Mouse (Mus musculus): ENCODE data around the gene Cmbl. TPM values are rescaled to one million over a fixed set of nuclear protein-coding genes. Genes with fewer than 3 reads are reported as not detected.
A peak's percentile ranks its signal among the peaks of the same experiment; 100 is the strongest.

Cmbl gene
- total RNA-seq (2022) = 10 to 100 TPM; 17.9 to 22.7 (median 20.8) TPM

GRCm38 (mm10) chr15:31565184-31565583 is at the start of gene Cmbl:
Gene Cmbl, plus strand, starts transcription at chr15:31565389.
- no peak for DNase-seq (ENCODE audit: low spot score in 2 of 2)

GRCm38 (mm10) chr15:31517186-31517585 is 48.0 kb upstream of the Cmbl start:
- no peak for DNase-seq (ENCODE audit: low spot score in 2 of 2)

- DNase-seq (ENCODE audit: low spot score in 2 of 2) = no peak
Observed at GRCm38 (mm10) chr15:31518371-31518770, 46.8 kb upstream of the Cmbl start.

GRCm38 (mm10) chr15:31519000-31519399 is 46.2 kb upstream of the Cmbl start:
- no peak for DNase-seq (ENCODE audit: low spot score in 2 of 2)

GRCm38 (mm10) chr15:31526463-31526862 is 38.7 kb upstream of the Cmbl start:
- no peak for DNase-seq (ENCODE audit: low spot score in 2 of 2)

- DNase-seq (ENCODE audit: low spot score in 2 of 2) = no peak
Observed at GRCm38 (mm10) chr15:31528477-31528876, 36.7 kb upstream of the Cmbl start.

- no peak for DNase-seq (ENCODE audit: low spot score in 2 of 2)
Observed at GRCm38 (mm10) chr15:31529103-31529502, 36.1 kb upstream of the Cmbl start.

- DNase-seq (ENCODE audit: low spot score in 2 of 2) = peak in 1 of 2 experiments; percentile 46
Observed at GRCm38 (mm10) chr15:31529811-31530658, 35.2 kb upstream of the Cmbl start.

GRCm38 (mm10) chr15:31530659-31531445 is 34.3 kb upstream of the Cmbl start, which contains the start of gene March6:
Gene March6, minus strand, starts transcription at chr15:31531053.
- DNase-seq (ENCODE audit: low spot score in 2 of 2) = peak; percentile 72 to 91

GRCm38 (mm10) chr15:31531446-31532330 is 33.5 kb upstream of the Cmbl start:
- no peak for DNase-seq (ENCODE audit: low spot score in 2 of 2)

- peak in 1 of 2 experiments; percentile 22 for DNase-seq (ENCODE audit: low spot score in 2 of 2)
Observed at GRCm38 (mm10) chr15:31532331-31533021, 32.7 kb upstream of the Cmbl start.

GRCm38 (mm10) chr15:31533529-31533928 is 31.7 kb upstream of the Cmbl start:
- no peak for DNase-seq (ENCODE audit: low spot score in 2 of 2)

GRCm38 (mm10) chr15:31534421-31535258 is 30.5 kb upstream of the Cmbl start:
- DNase-seq (ENCODE audit: low spot score in 2 of 2) = no peak

- DNase-seq (ENCODE audit: low spot score in 2 of 2) = no peak
Observed at GRCm38 (mm10) chr15:31535259-31535855, 29.8 kb upstream of the Cmbl start.

- peak in 1 of 2 experiments; percentile 84 for DNase-seq (ENCODE audit: low spot score in 2 of 2)
Observed at GRCm38 (mm10) chr15:31536051-31536737, 29.0 kb upstream of the Cmbl start.

- no peak for DNase-seq (ENCODE audit: low spot score in 2 of 2)
Observed at GRCm38 (mm10) chr15:31537706-31538105, 27.5 kb upstream of the Cmbl start.

- DNase-seq (ENCODE audit: low spot score in 2 of 2) = no peak
Observed at GRCm38 (mm10) chr15:31538346-31538745, 26.8 kb upstream of the Cmbl start.

- no peak for DNase-seq (ENCODE audit: low spot score in 2 of 2)
Observed at GRCm38 (mm10) chr15:31539643-31540512, 25.3 kb upstream of the Cmbl start.
